Mouse (Mus musculus) testis, adult 2 months (tissue): ENCODE data around the gene Rpl37. TPM values are rescaled to one million over a fixed set of nuclear protein-coding genes. Genes with fewer than 3 reads are reported as not detected.

Experiments used
- H3K27ac ChIP-seq: fragments of 200-500 bp; 2 replicates; pipeline ENCODE4 v1.5.1; 2012; ENCODE audit warnings: low read depth, low read length; ENCODE audit not compliant: control insufficient read depth, insufficient read depth
- H3K27me3 ChIP-seq: fragments of 200-500 bp; 2 replicates; pipeline ENCODE4 v1.6.1; 2012; ENCODE audit warnings: mild to moderate bottlenecking, low read length, moderate library complexity; ENCODE audit not compliant: control insufficient read depth, insufficient read depth
- H3K36me3 ChIP-seq: fragments of 200-500 bp; 2 replicates; pipeline ENCODE4 v1.6.1; 2012; ENCODE audit warnings: mild to moderate bottlenecking, low read length; ENCODE audit not compliant: control insufficient read depth, insufficient read depth
- H3K4me1 ChIP-seq: fragments of 200-500 bp; 2 replicates; pipeline ENCODE4 v1.6.1; 2012; ENCODE audit warnings: low read length; ENCODE audit not compliant: control insufficient read depth, insufficient read depth
- H3K4me3 ChIP-seq: fragments of 200-500 bp; 2 replicates; pipeline ENCODE4 v1.5.1; 2012; ENCODE audit warnings: low read depth, mild to moderate bottlenecking, low read length, moderate library complexity, mixed read lengths; ENCODE audit not compliant: control insufficient read depth
- CTCF ChIP-seq: fragments of 200-500 bp; IDR thresholded peaks from 2 replicates; pipeline ENCODE4 v1.5.1; 2012; ENCODE audit warnings: low read depth, mild to moderate bottlenecking, inconsistent platforms, low read length, moderate library complexity; ENCODE audit not compliant: control insufficient read depth, insufficient read depth, insufficient replicate concordance
- POLR2A ChIP-seq: fragments of 200-500 bp; IDR thresholded peaks from 2 replicates; pipeline ENCODE4 v1.6.1; 2012; ENCODE audit warnings: low read depth, mild to moderate bottlenecking, inconsistent platforms, low read length, moderate library complexity; ENCODE audit not compliant: control insufficient read depth
- polyA plus RNA-seq: library from polyadenylated mRNA; depleted of rRNA; stranded (reverse); fragments of >200 nt; gene quantifications from 2 replicates; pipeline ENCODE4 v1.2.3, GENCODE M21; 2012; rRNA removed

Gene Rpl37
- polyA plus RNA-seq = 559 and 603 TPM in 2 replicates

- peaks cover 4% of the 10 kb centered on the region for H3K4me1 ChIP-seq
- H3K27ac ChIP-seq = peak within 1 kb of the TSS; percentile 95
- TF ChIP-seq CTCF = no peak
- peak; percentile 82 for TF ChIP-seq POLR2A
- H3K4me3 ChIP-seq = peak within 1 kb of the TSS; percentile 94
- no peaks in the 10 kb centered on the region for H3K27me3 ChIP-seq
- peaks cover 4% of the 10 kb centered on the region for H3K36me3 ChIP-seq
These were observed at the start of gene Rpl37 for GRCm38 (mm10) chr15:5116270-5117030. Gene Rpl37, plus strand, starts transcription at chr15:5116645.

GRCm38 (mm10) chr15:5068801-5069518 is 47.5 kb upstream of the Rpl37 start:
- H3K27me3 ChIP-seq = no peaks in the 10 kb centered on the region
- H3K4me3 ChIP-seq = no peak overlapping the region
- no peak overlapping the region for H3K27ac ChIP-seq
- TF ChIP-seq CTCF (peak; percentile 64; the same call in 1 of the 2 replicates), POLR2A (no peak)
- H3K36me3 ChIP-seq = no peaks in the 10 kb centered on the region
- no peaks in the 10 kb centered on the region for H3K4me1 ChIP-seq

- Histone ChIP-seq H3K4me1 (no peaks in the 10 kb centered on the region), H3K27ac (no peak overlapping the region), H3K36me3 (no peaks in the 10 kb centered on the region), H3K27me3 (no peaks in the 10 kb centered on the region), H3K4me3 (no peak overlapping the region)
- TF ChIP-seq CTCF = no peak
- no peak for TF ChIP-seq POLR2A
These were observed 35.2 kb upstream of the Rpl37 start for GRCm38 (mm10) chr15:5081235-5081634.

- no peak overlapping the region for H3K27ac ChIP-seq
- no peaks in the 10 kb centered on the region for H3K27me3 ChIP-seq
- H3K4me1 ChIP-seq = no peaks in the 10 kb centered on the region
- TF ChIP-seq POLR2A (no peak), CTCF (no peak)
- H3K36me3 ChIP-seq = no peaks in the 10 kb centered on the region
- H3K4me3 ChIP-seq = no peak overlapping the region
These were observed 30.3 kb upstream of the Rpl37 start for GRCm38 (mm10) chr15:5086162-5086561.

- Histone ChIP-seq H3K36me3 (no peaks in the 10 kb centered on the region), H3K27ac (no peak overlapping the region), H3K27me3 (no peaks in the 10 kb centered on the region), H3K4me1 (no peaks in the 10 kb centered on the region), H3K4me3 (no peak overlapping the region)
- no peak for TF ChIP-seq CTCF
- no peak for TF ChIP-seq POLR2A
These were observed 27.4 kb upstream of the Rpl37 start for GRCm38 (mm10) chr15:5088850-5089608.

- no peak overlapping the region for H3K4me3 ChIP-seq
- H3K27me3 ChIP-seq = no peaks in the 10 kb centered on the region
- H3K4me1 ChIP-seq = no peaks in the 10 kb centered on the region
- no peak overlapping the region for H3K27ac ChIP-seq
- no peaks in the 10 kb centered on the region for H3K36me3 ChIP-seq
- no peak for TF ChIP-seq CTCF
- no peak for TF ChIP-seq POLR2A
These were observed 26.3 kb upstream of the Rpl37 start for GRCm38 (mm10) chr15:5090131-5090530.

- H3K27ac ChIP-seq = no peak overlapping the region
- TF ChIP-seq POLR2A (no peak), CTCF (no peak)
- no peak overlapping the region for H3K4me3 ChIP-seq
- peaks cover 1% of the 10 kb centered on the region; the same call in 1 of the 2 replicates for H3K36me3 ChIP-seq
- no peaks in the 10 kb centered on the region for H3K27me3 ChIP-seq
- H3K4me1 ChIP-seq = no peaks in the 10 kb centered on the region
These were observed 20.7 kb upstream of the Rpl37 start for GRCm38 (mm10) chr15:5095534-5096301.
